Mouse (Mus musculus) cerebellum, postnatal 10 days (tissue): ENCODE measurements at regions not wholly inside any gene's neighbourhood (a gene's known extent, or its start where the extent isn't known, plus 50 kb on each side); places are given as distances from the start of the nearest gene placed in this dataset.

Experiments used
- DNase-seq, 2 experiments: peaks; one replicate each; pipeline ENCODE4 v3.0.0; 2021; ENCODE audit warnings: mixed read lengths in 2 of 2

DNA sequence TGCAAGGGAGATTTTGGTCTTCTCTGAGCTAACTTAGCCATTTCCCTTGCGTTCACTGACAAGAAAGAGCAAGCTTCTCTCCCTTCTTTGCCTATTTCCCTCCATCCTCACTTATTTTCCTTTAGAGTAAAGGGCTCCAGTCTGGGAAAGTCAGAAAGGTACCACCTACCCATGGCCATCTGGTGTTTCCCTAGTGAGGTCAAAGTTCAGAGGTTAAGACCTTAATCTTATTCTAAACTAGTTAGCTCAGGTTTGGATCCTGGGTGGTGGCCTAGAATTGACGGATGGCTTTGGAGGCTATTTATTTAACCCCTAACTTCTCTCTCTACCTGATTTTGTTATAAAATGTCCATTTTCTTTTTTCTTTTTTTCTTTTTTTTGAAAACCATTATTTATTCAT lies 472.6 kb upstream of the Sall1 start:
- no peak for DNase-seq

GRCm38 (mm10) chr8:89514270-89514669 lies 470.3 kb upstream of the Sall1 start:
- no peak for DNase-seq

- no peak for DNase-seq
Observed at GRCm38 (mm10) chr8:89507639-89508038, 463.7 kb upstream of the Sall1 start.

- no peak for DNase-seq
Observed at GRCm38 (mm10) chr8:89503545-89504234, 459.7 kb upstream of the Sall1 start.

GRCm38 (mm10) chr8:89503030-89503429 lies 459.1 kb upstream of the Sall1 start:
- no peak for DNase-seq

- DNase-seq = no peak
Observed at GRCm38 (mm10) chr8:89501756-89502155, 457.8 kb upstream of the Sall1 start.

DNA sequence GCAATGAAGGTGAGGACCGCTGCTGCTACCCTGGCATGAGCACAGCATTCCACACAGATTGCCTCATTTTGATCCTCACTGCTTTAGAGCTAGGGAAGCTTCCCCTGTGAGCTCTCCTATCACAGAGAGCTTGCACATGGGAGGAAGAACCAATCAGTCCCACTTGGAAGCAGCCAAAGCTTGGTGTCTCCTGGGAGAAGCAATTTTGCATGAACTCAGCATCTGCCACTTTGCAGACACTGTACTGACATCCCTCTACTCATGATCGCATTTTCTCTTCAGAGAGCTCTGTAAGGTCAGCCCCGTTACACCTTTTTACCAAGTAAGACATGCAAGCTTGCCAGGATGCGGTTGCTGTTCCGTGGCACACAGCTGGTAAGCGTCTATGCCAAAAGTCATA lies 455.9 kb upstream of the Sall1 start:
- peak; percentile 39 to 40 for DNase-seq

DNA sequence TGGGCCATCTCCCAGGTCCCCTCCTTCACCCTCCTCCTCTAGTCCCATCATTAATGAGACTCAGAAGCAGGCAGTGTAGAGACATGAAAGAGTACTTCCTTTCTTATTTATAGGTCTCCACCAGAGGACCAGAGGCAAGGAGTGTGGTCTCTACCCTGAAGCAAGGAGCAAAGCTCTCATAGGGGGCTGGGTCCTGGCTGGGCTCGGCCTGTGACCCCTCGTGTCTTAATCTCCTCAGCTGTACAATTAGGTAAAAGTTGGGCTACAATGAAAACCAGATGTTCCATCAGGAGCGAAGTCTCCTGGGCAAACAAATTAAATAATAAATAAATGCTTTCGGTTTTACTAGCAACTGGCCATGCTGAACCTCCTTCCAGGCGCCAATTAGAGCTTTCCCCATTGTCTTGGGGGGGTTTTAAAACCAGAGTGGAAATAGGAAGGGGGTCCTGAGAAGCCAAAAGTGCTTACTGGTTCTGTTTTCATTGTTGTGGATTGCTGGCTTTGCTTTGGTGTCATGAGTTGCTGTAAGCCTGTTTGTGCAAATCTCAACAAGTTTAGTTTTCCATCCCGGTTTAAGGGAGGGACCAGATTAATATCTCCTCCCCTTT lies 454.2 kb upstream of the Sall1 start:
- DNase-seq = no peak

- DNase-seq = no peak
Observed at GRCm38 (mm10) chr8:89492336-89492735, 448.4 kb upstream of the Sall1 start.

DNA sequence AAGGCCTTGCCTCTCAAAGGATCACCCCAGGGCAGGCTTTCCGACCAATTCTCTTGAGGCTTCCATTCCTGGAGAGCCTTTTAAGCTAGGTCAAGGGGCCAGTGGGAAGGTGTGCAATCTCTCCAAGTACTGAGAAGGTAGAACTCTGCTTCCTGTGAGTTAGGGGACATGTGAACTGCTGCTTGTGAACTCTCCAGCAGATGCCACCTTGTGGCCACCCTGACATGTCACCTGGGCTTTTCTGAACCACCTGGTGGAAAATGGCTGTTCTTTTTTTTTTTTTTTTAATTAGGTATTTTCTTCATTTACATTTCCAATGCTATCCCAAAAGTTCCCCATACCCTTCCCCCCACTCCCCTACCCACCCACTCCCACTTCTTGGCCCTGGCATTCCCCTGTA lies 438.5 kb upstream of the Sall1 start:
- peak in 1 of 2 experiments; percentile 34 for DNase-seq

DNA sequence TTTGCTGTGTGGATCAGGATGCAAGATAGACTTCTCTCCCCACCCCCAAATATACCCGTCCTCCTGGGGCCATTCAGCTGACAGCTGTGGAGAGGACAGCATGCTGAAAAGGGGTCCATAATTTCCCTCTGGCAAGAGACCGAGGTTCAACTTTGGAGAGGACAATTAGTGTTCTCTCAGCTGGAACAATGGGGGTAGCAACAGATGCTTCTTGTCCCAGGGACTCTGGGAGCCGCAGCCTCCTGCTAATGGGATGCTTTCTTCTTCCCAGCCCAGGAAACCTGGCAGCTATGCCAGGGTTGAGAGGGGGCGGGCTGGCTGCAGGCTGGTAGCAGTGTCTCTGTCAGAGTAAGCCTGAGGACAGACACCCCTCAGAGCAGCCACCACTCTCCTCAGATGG lies 433.0 kb upstream of the Sall1 start:
- DNase-seq = peak; percentile 53 to 74

DNA sequence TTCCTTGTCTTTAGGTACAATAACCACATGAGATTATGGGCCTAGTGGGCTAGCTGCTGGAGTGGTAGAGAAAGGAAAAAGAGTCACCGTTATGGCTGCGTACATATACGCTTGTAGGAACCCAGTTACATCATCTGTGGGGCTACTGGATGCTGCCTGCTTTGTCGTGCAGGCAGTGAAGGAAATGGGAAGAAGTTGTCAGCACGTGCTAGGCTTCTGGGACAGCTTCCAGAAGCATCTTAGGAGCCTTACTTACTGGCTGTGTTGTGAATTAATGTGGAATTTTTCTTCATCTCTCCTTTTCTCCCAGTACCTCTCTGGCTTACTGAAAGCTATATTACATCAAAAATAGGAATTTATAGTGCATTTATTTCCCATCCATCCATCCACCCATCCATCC lies 427.2 kb upstream of the Sall1 start:
- no peak for DNase-seq

GRCm38 (mm10) chr8:89468782-89469220 lies 424.8 kb upstream of the Sall1 start:
- peak; percentile 88 to 95 for DNase-seq

DNA sequence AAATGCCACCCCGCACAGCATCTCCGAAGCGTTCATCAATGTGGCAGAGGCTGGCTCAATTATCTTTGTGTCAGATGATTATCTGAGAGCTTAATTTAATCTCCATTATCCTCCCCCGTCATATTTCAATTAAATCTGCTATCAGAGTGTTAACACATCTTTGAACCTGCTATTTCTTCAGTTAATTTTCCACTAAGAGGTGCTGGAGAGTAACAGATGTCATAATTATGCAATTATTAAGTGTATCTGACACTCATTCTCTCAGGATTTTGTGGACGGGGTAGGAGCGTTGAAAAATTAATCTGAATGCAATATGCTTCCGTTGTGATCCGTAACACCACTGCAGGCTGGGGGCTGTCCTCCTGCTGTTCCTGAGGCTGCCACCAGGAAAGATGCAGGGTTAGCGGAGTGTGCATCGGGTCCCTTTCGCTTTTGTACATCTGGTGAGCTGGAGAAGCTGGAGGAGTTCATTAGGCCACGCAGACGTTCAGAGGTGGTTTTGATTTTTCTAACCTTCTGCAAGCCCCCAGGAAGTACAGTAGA lies 421.3 kb upstream of the Sall1 start:
- peak in 1 of 2 experiments; percentile 49 for DNase-seq

- DNase-seq = peak in 1 of 2 experiments; percentile 35
Observed at GRCm38 (mm10) chr8:89456517-89456916, 412.6 kb upstream of the Sall1 start.

DNA sequence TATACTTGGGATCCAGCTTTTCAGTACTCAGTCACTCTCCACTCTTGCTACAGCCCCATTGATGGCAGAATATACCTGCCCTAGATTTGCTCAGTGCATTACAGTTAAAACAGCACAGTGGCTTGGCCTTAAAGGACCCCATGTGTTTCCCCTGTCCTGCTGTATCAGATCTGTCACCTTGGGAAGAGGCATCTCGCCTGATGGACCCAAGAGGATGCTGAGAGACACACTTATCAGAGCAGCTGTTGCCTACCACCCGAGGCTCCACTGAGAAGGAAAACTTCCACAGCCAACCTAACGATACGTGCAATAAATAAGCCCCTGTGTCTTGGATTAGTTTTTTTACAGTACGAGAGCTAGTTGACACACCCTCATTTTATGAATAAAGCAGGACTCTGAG lies 411.8 kb upstream of the Sall1 start:
- no peak for DNase-seq

DNA sequence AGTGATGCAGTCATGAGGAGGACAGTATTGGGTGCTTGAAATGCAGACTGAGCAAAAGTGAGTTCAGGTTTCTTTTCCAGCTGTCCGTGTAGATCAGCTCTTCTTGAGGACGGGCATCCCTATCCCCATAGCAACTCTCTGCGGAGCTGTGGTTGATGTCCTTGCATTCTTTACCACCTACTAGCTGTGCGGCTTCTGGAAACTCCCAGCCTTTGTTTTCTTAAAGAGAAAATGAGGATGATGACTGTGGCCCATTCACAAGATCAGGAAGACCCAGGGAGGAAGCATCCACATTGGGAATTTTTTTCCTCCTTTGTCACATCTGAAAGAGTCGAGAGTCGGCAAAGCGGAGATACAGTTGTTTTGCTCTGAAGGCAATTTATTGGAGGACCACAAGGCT lies 410.2 kb upstream of the Sall1 start:
- DNase-seq = no peak

- no peak for DNase-seq
Observed at GRCm38 (mm10) chr8:89453724-89454123, 409.8 kb upstream of the Sall1 start.

DNA sequence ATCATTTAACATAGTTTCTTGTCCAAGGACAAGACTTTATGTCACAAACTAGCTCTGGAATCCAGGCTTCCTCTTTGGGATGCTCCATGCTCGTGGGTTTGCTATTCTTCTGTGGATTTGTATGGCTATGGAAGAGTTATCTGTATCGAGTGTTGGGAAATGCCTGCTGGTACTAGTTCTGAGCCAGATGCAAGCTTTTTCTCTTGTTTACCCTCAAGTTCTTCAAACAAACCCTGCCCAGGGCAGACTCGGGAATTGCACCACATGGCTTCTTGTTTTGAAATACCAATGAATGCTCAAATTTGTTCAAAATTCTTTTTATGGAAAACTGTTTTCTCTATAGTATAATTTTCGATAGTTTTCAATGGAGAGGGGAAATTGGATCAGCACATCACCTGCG lies 400.5 kb upstream of the Sall1 start:
- DNase-seq = no peak

- no peak for DNase-seq
Observed at GRCm38 (mm10) chr8:89439304-89439703, 395.3 kb upstream of the Sall1 start.

GRCm38 (mm10) chr8:89426969-89427368 lies 383.0 kb upstream of the Sall1 start:
- DNase-seq = peak in 1 of 2 experiments; percentile 14

DNA sequence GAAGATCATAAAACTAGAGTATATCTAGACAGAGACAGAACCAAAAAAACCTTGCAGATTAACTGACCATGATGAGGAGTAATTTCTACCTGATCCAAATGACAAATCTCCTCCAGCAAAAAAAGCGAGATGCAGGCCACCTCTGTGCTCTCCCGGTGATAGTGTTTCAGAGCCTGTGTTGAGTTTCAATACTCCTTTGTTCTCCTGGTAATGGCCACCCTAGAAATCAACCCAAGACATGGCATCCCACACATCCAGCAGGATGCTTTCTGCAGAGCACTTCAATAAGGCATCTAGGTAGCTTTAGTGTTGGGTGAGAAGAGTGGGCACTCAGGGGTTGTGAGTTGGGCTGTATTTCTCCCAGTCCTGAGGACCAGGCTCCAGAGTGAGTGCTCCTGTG lies 371.3 kb upstream of the Sall1 start:
- no peak for DNase-seq

GRCm38 (mm10) chr8:89412500-89412899 lies 368.5 kb upstream of the Sall1 start:
- peak; percentile 16 to 33 for DNase-seq

GRCm38 (mm10) chr8:89412046-89412445 lies 368.1 kb upstream of the Sall1 start:
- no peak for DNase-seq
